Mouse (Mus musculus): ENCODE measurements around the gene Gm14308.
"Not testable (repeated sequence)": the region's sequence is repeated elsewhere in the genome, so short reads cannot be mapped to it uniquely, and the experiment has no call there.

Gene Gm14308

DNA sequence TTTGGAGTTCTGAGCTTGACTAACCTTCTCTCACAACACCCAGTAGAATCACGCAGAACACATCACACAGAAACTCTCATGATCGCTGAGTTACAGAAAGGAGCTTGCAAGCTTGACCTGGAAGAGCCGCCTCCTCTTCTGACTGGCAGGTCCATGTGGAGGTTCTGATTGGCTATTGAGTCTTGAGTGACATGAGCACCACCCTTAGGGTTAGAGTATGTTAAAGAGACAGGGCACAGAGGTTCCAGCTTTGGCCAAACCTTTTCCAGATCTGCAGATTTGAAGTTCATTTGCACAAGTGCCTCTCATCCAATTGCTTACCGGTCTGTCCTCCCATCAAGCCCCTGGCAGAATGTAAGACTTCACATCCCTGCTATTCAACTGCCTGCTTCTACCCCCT is at the start of gene Gm14308:
Gene Gm14308 (minus strand): TSS at position 101 of the 400 bp plus-strand sequence.
- DNase-seq (ENCODE audit: low read depth, low spot score) = not testable (repeated sequence)

- DNase-seq (ENCODE audit: low read depth, low spot score) = not testable (repeated sequence)
Measured at GRCm38 (mm10) chr2:176670222-176670621, 34.1 kb upstream of the Gm14308 start, which contains the start of gene Zfp973. Gene Zfp973 (plus strand): TSS chr2:176670522.

All from retina, postnatal 7 days (tissue).